ENCODE assay signal across 13 mouse cellular contexts in the genomic region with DNA sequence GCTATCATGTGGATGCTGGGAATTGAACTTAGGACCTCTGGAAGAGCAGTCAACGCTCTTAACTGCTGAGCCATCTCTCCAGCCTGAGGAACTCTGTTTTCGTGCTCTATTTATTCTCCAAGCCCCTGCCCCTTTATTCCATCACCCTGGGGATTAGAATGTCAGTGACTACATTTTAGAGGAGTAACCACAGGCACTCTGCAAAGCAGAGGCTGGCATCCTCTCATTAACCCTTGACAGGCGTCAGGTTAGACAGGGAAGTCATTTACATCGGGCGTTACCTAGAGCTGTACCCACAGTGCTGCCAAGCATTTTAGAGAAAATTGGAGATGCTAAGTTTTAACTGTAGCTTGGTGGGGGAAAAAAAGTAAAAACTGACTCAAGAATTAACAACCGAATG.
DNase-seq lines count a peak whose midpoint lies in the region; ATAC-seq and TF ChIP-seq lines count a peak whose summit lies in the region.
"Had no signal": no experiment of that assay in that cellular context is flagged by ENCODE, and none has a peak within 500 bp of the region (broad histone marks: within the 10 kb centered on the region; RNA-seq: fewer than 3 reads in every experiment).

No protein-coding gene starts in this region.

- H3K27ac ChIP-seq in forebrain, embryonic 14.5 days (ENCODE audit: low read depth, low read length), result no peak overlapping the region
- peak overlapping the region; percentile 27; the same call in 1 of the 2 replicates for H3K27ac ChIP-seq in midbrain, embryonic 13.5 days
- no peak overlapping the region for H3K27ac ChIP-seq in kidney, embryonic 15.5 days

- 11% methylated on average over 6 of the region's 6 CpGs for WGBS in forebrain, embryonic 14.5 days
- 8% methylated on average over 6 of the region's 6 CpGs for WGBS in midbrain, embryonic 13.5 days
- 50% methylated on average over 6 of the region's 6 CpGs for WGBS in kidney, embryonic 15.5 days

- H3K9me3 ChIP-seq in E14TG2a.4 (ENCODE audit: low read length), result peaks cover 19% of the 10 kb centered on the region
- H3K9me3 ChIP-seq in forebrain, embryonic 14.5 days (replicated peaks; ENCODE audit: control insufficient read depth, low read length), result no peaks in the 10 kb centered on the region
- no peaks in the 10 kb centered on the region for H3K9me3 ChIP-seq in midbrain, embryonic 13.5 days
- H3K9me3 ChIP-seq in kidney, embryonic 15.5 days (replicated peaks), result no peaks in the 10 kb centered on the region

- no peak overlapping the region for H3K9ac ChIP-seq in forebrain, embryonic 14.5 days (ENCODE audit: low read length)
- H3K9ac ChIP-seq in midbrain, embryonic 13.5 days (replicated peaks), result no peak overlapping the region
- no peak overlapping the region for H3K9ac ChIP-seq in kidney, embryonic 15.5 days

- no peak for TF ChIP-seq CTCF in E14TG2a.4 (conservative IDR thresholded peaks at IDR 0.05; ENCODE audit: low read length)

- 0 out of 2 replicates have a peak, but pooled peaks have one; percentile 48 for ATAC-seq in forebrain, embryonic 14.5 days
- ATAC-seq in midbrain, embryonic 13.5 days, result peak; percentile 80
- ATAC-seq in kidney, embryonic 15.5 days (replicated peaks; ENCODE audit: low FRiP score), result no peak
- no peak for ATAC-seq in activated CD4-positive, CD25-positive, alpha-beta regulatory T cell, adult 4 months
- ATAC-seq: intestine, embryonic 16.5 days; lung, postnatal 0 days had no signal

- H3K4me3 ChIP-seq in E14TG2a.4 (replicated peaks; ENCODE audit: low read length), result peak overlapping the region; percentile 21; the same call in 1 of the 2 replicates
- no peak overlapping the region for H3K4me3 ChIP-seq in forebrain, embryonic 14.5 days (ENCODE audit: low read depth, low read length)
- no peak overlapping the region for H3K4me3 ChIP-seq in midbrain, embryonic 13.5 days (replicated peaks)
- no peak overlapping the region for H3K4me3 ChIP-seq in kidney, embryonic 15.5 days (replicated peaks)

- H3K4me2 ChIP-seq in forebrain, embryonic 14.5 days (ENCODE audit: low read length), result no peak overlapping the region
- peak overlapping the region; percentile 4; the same call in 1 of the 2 replicates for H3K4me2 ChIP-seq in midbrain, embryonic 13.5 days (replicated peaks)
- H3K4me2 ChIP-seq in kidney, embryonic 15.5 days, result no peak overlapping the region
- H3K4me2 ChIP-seq: liver, embryonic 11.5 days had no signal

- peak; percentile 38 for DNase-seq in embryo, embryonic 10 days (ENCODE audit: low spot score)
- peak; percentile 33 for DNase-seq in forebrain, embryonic 14.5 days (ENCODE audit: low spot score)
- no peak for DNase-seq in cerebellum, adult 9-10 months
- no peak for DNase-seq in lung, postnatal 14 days
- DNase-seq: adrenal gland, postnatal 36 days; gastrocnemius, postnatal 36 days had no signal

- H3K4me1 ChIP-seq in E14TG2a.4 (replicated peaks; ENCODE audit: low read depth, low read length), result peaks cover 18% of the 10 kb centered on the region
- H3K4me1 ChIP-seq in forebrain, embryonic 14.5 days (ENCODE audit: control insufficient read depth, insufficient read depth, low read length), result peaks cover 4% of the 10 kb centered on the region; the same call in 1 of the 2 replicates
- H3K4me1 ChIP-seq in midbrain, embryonic 13.5 days (replicated peaks), result peaks cover 10% of the 10 kb centered on the region
- no peaks in the 10 kb centered on the region for H3K4me1 ChIP-seq in kidney, embryonic 15.5 days

- H3K27me3 ChIP-seq in E14TG2a.4 (ENCODE audit: insufficient read depth, low read length), result no peaks in the 10 kb centered on the region
- no peaks in the 10 kb centered on the region for H3K27me3 ChIP-seq in forebrain, embryonic 14.5 days (replicated peaks; ENCODE audit: control insufficient read depth, insufficient read depth, low read length)
- H3K27me3 ChIP-seq in midbrain, embryonic 13.5 days, result no peaks in the 10 kb centered on the region
- no peaks in the 10 kb centered on the region for H3K27me3 ChIP-seq in kidney, embryonic 15.5 days

- H3K36me3 ChIP-seq in E14TG2a.4 (ENCODE audit: insufficient read depth, low read length), result no peaks in the 10 kb centered on the region
- no peaks in the 10 kb centered on the region for H3K36me3 ChIP-seq in forebrain, embryonic 14.5 days (ENCODE audit: control insufficient read depth, insufficient read depth, low read length)
- H3K36me3 ChIP-seq in midbrain, embryonic 13.5 days, result no peaks in the 10 kb centered on the region
- H3K36me3 ChIP-seq in kidney, embryonic 15.5 days, result no peaks in the 10 kb centered on the region

Comparison
In these comparisons a context has a peak if more than half of its experiments do, and no peak if none do; other contexts are left out.
1. DNase-seq: peak in embryo, embryonic 10 days (single experiment) and forebrain, embryonic 14.5 days (single experiment); none in cerebellum, adult 9-10 months (single experiment) and lung, postnatal 14 days (single experiment).
2. ATAC-seq: peak in forebrain, embryonic 14.5 days (single experiment) and midbrain, embryonic 13.5 days (single experiment); none in kidney, embryonic 15.5 days (single experiment) and activated CD4-positive, CD25-positive, alpha-beta regulatory T cell, adult 4 months (single experiment).